Mouse (Mus musculus) kidney, adult 2 months (tissue): ENCODE data around the gene Thop1. TPM values are rescaled to one million over a fixed set of nuclear protein-coding genes. Genes with fewer than 3 reads are reported as not detected.
"Not testable (repeated sequence)": the region's sequence is repeated elsewhere in the genome, so short reads cannot be mapped to it uniquely, and the experiment has no call there.

Experiments used
- DNase-seq: peaks from one replicate; pipeline ENCODE4 v3.0.0; 2021
- H3K27ac ChIP-seq: fragments of 200-500 bp; 2 replicates; pipeline ENCODE4 v1.5.1; 2012; ENCODE audit warnings: low read depth, low read length, control low read depth, inconsistent platforms; ENCODE audit not compliant: insufficient read depth
- H3K27me3 ChIP-seq: fragments of 200-500 bp; replicated peaks from 2 replicates; pipeline ENCODE4 v1.6.1; 2012; ENCODE audit warnings: mild to moderate bottlenecking, moderate library complexity, low read length, inconsistent platforms; ENCODE audit not compliant: control insufficient read depth, insufficient read depth
- H3K36me3 ChIP-seq: fragments of 200-500 bp; 2 replicates; pipeline ENCODE4 v1.6.1; 2012; ENCODE audit warnings: mild to moderate bottlenecking, moderate library complexity, low read length, inconsistent platforms; ENCODE audit not compliant: control insufficient read depth, insufficient read depth
- H3K4me1 ChIP-seq: fragments of 200-500 bp; 2 replicates; pipeline ENCODE4 v1.6.1; 2011; ENCODE audit warnings: low read length; ENCODE audit not compliant: control insufficient read depth, insufficient read depth
- H3K4me3 ChIP-seq: fragments of 200-500 bp; 2 replicates; pipeline ENCODE4 v1.5.1; 2011; ENCODE audit warnings: mild to moderate bottlenecking, low read depth, low read length, control low read depth; ENCODE audit not compliant: insufficient read depth
- CTCF ChIP-seq: fragments of 200-500 bp; conservative IDR thresholded peaks from 2 replicates; pipeline ENCODE4 v1.5.1; 2011; ENCODE audit warnings: low read depth, mild to moderate bottlenecking, control low read depth, low read length, moderate library complexity, mixed read lengths; ENCODE audit not compliant: insufficient read depth, insufficient read length
- POLR2A ChIP-seq: fragments of 200-500 bp; IDR thresholded peaks from one replicate; pipeline ENCODE4 v1.6.1; 2011; ENCODE audit warnings: low read depth, low read length, control low read depth
- WGBS: fragments of 180-500 bp; shearing (Covaris S2); methylation state at CpG from one replicate; pipeline ENCODE4 v1.1.7; 2018; 5-methylcytosine and 5-hydroxymethylcytosine counted together
- polyA plus RNA-seq: library from polyadenylated mRNA; depleted of rRNA; stranded (reverse); fragments of >200 nt; gene quantifications from 2 replicates; pipeline ENCODE4 v1.2.3, GENCODE M21; 2012

Gene Thop1
- polyA plus RNA-seq, 1 experiment: 22.2 TPM

- 77% methylated on average over 23 of the region's 23 CpGs for WGBS
- Histone ChIP-seq H3K27ac (no peak overlapping the region), H3K4me3 (no peak overlapping the region), H3K36me3 (no peaks in the 10 kb centered on the region), H3K27me3 (no peaks in the 10 kb centered on the region), H3K4me1 (peaks cover 6% of the 10 kb centered on the region; the same call in 1 of the 2 replicates)
- DNase-seq: peak; percentile 27
- TF ChIP-seq CTCF (no peak), POLR2A (no peak)
Measured at GRCm38 (mm10) chr10:81057406-81058130, 12.3 kb upstream of the Thop1 start.

- no peak overlapping the region for H3K27ac ChIP-seq
Measured at GRCm38 (mm10) chr10:81058896-81059295, 10.9 kb upstream of the Thop1 start.

GRCm38 (mm10) chr10:81059603-81060543, 10.0 kb upstream of the Thop1 start, which contains the start of gene Sgta:
Sgta (minus strand) TSS chr10:81060181.
- Histone ChIP-seq H3K27me3 (no peaks in the 10 kb centered on the region), H3K36me3 (no peaks in the 10 kb centered on the region), H3K27ac (peak within 1 kb of the TSS; percentile 53; the same call in 1 of the 2 replicates), H3K4me3 (peak within 1 kb of the TSS; percentile 72), H3K4me1 (peaks cover 6% of the 10 kb centered on the region; the same call in 1 of the 2 replicates)
- TF ChIP-seq POLR2A (no peak), CTCF (no peak)
- WGBS: under 1% methylated on average over 48 of the region's 48 CpGs
- peak; percentile 100 for DNase-seq

More at GRCm38 (mm10) chr10:81058896-81059295, 10.9 kb upstream of the Thop1 start:
- no peak for TF ChIP-seq POLR2A
- TF ChIP-seq CTCF: no peak
- Histone ChIP-seq H3K4me3 (no peak overlapping the region; the same call in 1 of the 2 replicates), H3K4me1 (peaks cover 6% of the 10 kb centered on the region; the same call in 1 of the 2 replicates), H3K36me3 (no peaks in the 10 kb centered on the region), H3K27me3 (no peaks in the 10 kb centered on the region)
- WGBS: 58% methylated on average over 6 of the region's 6 CpGs
- no peak for DNase-seq

- H3K36me3 ChIP-seq: no peaks in the 10 kb centered on the region
- H3K4me1 ChIP-seq: peaks cover 6% of the 10 kb centered on the region; the same call in 1 of the 2 replicates
- H3K27me3 ChIP-seq: no peaks in the 10 kb centered on the region
- no peak overlapping the region for H3K27ac ChIP-seq
- no peak for TF ChIP-seq POLR2A
- TF ChIP-seq CTCF: no peak
- 61% methylated on average over 4 of the region's 4 CpGs for WGBS
- no peak overlapping the region for H3K4me3 ChIP-seq
- no peak for DNase-seq
Measured at GRCm38 (mm10) chr10:81062710-81063109, 7.1 kb upstream of the Thop1 start.

- not testable (repeated sequence) for H3K27me3 ChIP-seq, H3K4me1 ChIP-seq, H3K27ac ChIP-seq, H3K4me3 ChIP-seq, H3K36me3 ChIP-seq, DNase-seq
- WGBS: 89% methylated on average over 8 of the region's 8 CpGs
Measured at GRCm38 (mm10) chr10:81064519-81064918, 5.3 kb upstream of the Thop1 start.

- Histone ChIP-seq H3K27ac (no peak overlapping the region), H3K27me3 (no peaks in the 10 kb centered on the region), H3K36me3 (no peaks in the 10 kb centered on the region), H3K4me1 (peaks cover 4% of the 10 kb centered on the region; the same call in 1 of the 2 replicates), H3K4me3 (no peak overlapping the region)
- no peak for DNase-seq
- WGBS: 75% methylated on average over 5 of the region's 5 CpGs
- TF ChIP-seq POLR2A (no peak), CTCF (no peak)
Measured at GRCm38 (mm10) chr10:81068706-81069105, 1.1 kb upstream of the Thop1 start.

GRCm38 (mm10) chr10:81072290-81072689, 2.5 kb downstream of the Thop1 start:
- 95% methylated on average over 8 of the region's 8 CpGs for WGBS
- H3K27me3 ChIP-seq: no peaks in the 10 kb centered on the region
- no peak overlapping the region for H3K4me3 ChIP-seq
- DNase-seq: no peak
- H3K36me3 ChIP-seq: no peaks in the 10 kb centered on the region
- TF ChIP-seq POLR2A (no peak), CTCF (no peak)
- peaks cover 4% of the 10 kb centered on the region; the same call in 1 of the 2 replicates for H3K4me1 ChIP-seq
- no peak overlapping the region for H3K27ac ChIP-seq
